Mouse (Mus musculus) 416B (cell line): ENCODE measurements at regions not wholly inside any gene's neighbourhood (a gene's known extent, or its start where the extent isn't known, plus 50 kb on each side); places are given as distances from the start of the nearest gene placed in this dataset.
A peak's percentile ranks its signal among the peaks of the same experiment; 100 is the strongest.

Experiments
- DNase-seq: peaks from one replicate; pipeline ENCODE4 v3.0.0; 2011; ENCODE audit warnings: low read depth

DNA sequence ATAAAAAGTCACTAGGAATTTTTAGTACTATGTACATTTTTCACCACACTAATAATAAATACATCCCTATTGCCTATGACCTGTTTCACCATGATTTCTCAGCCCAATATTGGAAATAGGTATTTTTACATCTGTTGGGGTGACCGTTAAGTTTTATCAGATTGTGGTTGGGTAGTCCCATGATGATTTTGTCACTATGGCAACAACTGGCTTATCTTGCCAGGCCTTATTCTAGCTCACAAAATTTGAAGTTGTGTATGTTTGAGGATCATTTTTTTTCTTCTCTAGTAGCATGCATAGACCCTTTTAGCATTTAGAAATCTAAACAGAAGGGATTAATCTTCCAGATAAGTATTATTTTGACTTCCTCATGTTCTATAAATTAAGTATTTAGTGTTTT lies 1211.1 kb upstream of the Pcdh17 start:
- DNase-seq = peak; percentile 7

- no peak for DNase-seq
Measured at GRCm38 (mm10) chr14:83246891-83247290, 1196.5 kb upstream of the Pcdh17 start.

DNA sequence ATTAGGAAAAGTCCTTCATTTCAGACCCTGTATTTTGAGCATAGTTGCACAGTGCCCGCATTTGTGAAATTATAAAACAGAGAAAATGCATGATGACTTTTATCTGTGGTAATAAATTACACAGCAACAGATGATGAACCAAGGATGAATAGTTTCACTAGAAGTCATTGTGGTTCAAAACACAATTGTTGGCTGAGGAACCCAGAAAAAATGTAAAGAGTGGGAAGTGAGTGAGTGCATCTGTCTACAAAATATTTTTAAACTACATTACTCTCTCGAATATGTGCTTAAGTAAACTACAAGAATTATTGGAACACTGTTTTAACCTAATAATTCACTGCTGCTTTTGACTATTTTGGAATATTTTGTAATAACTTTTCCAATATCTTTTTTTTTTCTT lies 1196.0 kb upstream of the Pcdh17 start:
- no peak for DNase-seq

- no peak for DNase-seq
Measured at GRCm38 (mm10) chr14:83252922-83253321, 1190.4 kb upstream of the Pcdh17 start.

DNA sequence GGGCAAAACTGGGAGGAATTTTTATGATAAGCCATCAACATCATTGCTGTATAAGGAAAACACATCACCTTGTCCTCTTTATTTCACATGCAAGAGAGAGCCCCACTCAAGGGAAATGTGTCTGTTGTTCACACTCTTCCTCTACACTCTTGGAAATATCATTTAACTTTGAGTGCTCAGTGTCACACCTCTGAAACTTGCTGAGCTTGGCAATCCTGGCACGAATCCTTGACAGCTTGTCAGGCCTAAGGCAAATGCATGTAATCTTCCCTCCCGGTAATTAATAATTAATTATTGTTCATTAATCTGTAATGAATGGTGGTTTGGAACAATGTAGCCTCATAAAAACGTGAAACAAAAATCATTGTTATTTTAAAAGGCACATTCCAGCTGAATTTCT lies 1140.8 kb upstream of the Pcdh17 start:
- DNase-seq = no peak

- DNase-seq = no peak
Measured at GRCm38 (mm10) chr14:83320773-83321172, 1122.6 kb upstream of the Pcdh17 start.

GRCm38 (mm10) chr14:83363153-83363552 lies 1080.2 kb upstream of the Pcdh17 start:
- DNase-seq = no peak
